Mouse (Mus musculus) ovary, postnatal 10 days (tissue): ENCODE measurements around the gene Cfap43.

ENCODE experiments used
- DNase-seq: peaks from one replicate; pipeline ENCODE4 v3.0.0; 2022; ENCODE audit warnings: low spot score

The Cfap43 gene

DNA sequence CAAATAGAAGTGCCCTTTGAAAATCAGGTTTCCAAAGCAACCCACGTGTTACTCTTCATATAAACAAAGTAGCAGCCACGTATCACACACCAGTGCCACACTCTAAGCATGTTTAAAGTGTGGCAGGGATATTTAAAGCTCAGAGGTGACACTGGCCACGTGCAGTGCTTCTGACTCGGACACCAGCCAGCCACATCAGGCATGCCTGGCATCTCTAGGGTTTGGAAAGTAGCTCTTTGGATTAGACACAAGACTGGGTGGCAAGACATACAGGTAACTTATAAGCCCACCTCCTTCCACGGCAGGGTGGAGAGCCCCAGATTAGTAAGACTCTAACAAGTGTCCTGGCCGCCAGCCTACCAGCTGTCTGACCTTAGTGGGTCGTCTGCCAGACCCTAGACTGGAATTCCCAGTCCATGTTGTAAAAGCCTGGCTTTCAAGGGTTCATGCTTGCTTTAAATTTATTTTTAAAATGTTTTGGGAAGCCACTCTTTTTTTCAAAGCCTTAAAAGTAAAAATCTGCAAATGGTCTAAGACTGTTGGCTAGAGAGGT lies 33.8 kb downstream of the Cfap43 start:
- DNase-seq, result no peak

DNA sequence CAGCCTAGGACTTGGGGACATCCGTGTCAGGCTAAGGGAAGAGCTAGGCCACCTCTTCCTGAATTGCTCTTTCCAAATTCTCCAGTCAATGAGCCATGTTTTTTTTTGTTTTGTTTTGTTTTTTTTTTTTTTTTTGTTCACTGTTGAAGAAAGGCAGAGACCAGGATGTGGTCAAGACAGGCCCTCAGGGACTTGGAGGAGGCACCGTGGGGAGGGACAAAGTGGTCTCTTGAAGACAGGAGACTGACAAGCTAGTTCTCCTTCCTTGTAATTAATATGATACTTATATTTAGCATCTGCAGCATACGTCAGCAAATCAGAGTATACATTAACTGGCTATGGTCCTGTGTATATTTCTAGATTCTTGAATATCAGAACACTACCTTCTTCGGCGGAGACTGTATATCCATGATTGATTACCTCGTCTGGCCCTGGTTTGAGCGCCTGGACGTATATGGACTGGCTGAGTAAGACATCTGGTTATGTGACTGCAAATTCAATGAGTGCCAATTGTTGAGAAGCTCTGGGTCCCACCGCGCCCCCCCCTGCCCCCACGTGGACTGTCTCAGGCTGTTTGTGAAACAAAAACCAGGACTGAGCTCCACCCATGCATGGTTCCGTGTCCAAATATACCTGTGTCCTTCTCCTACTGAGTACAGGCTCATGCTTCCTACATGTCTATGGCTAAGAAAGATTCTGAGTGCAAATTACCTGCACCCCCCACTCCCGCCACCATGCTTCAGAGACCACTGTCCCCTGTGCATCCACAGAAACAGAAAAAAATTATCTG lies 34.6 kb downstream of the Cfap43 start:
- DNase-seq, result no peak

DNA sequence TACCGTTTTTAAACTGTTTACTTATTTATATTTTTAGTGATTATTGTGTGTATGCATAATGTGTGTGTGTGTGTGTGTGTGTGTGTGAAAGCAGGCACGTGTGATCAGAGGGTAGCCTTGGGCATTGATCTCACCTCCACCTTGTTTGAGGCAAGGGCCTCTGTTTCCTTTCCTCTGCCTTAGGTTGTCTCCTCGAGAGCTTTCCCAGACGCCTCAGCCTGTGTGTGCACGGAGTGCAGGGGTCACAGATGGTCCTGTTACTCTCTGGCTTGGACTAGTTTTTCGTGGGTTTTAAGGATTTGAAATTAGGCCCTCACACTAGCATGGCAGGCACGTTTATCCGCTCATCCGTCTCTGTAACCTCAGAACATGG lies 36.2 kb downstream of the Cfap43 start:
- no peak for DNase-seq

DNA sequence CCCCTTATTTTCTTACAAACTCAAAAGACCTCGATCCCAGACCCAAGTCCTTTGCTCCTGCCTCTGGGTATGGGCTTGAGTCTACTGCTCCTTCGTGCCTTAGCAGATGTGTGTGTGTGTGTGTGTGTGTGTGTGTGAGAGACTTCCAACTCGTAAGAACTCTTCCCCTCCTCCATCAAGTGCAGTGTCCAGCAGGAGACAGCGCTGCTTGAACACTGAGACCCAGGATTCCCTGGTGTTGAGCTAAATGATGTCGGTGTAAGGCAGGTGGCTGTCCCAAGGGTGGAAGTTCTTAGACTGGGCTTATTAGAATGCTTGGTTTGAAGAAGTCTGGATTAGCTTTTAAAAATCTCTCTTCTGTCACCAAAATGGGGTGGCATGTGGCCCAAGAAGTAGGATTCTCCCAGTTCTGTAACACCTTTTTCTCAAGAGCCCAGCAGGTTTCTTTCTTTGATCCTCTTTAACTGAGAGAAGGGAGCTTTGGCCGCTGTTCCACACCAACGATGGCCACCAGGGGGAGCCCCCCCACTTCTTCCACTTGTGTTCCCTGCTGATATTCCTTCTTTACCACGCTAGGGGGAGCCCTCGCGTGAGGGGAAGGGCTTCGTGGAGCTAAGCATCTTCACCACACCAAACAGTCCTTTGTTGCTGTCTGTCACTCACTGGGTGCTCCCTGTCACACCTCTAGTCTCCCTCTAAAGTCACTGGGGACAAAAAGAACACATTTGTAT lies 36.8 kb downstream of the Cfap43 start:
- DNase-seq, result peak; percentile 69

DNA sequence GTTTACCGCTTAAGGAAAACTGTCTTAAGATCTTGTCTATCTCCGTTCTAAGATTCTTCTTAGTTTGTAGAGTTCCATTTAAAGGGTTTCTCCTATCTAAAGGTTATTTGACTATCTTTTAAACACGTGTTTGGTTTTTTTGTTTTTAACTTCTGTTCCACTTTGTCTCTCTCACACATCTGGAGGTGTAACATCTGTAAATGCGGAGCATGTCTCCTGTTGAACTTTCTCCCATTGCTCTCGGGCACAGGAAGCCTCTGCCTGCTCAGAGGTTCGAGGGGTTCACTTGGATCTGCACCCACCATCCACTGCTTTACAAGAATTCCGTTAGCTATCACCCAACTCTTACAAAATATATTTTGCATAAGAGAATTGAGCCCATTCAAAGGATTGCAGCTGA lies 37.5 kb downstream of the Cfap43 start:
- DNase-seq, result no peak

DNA sequence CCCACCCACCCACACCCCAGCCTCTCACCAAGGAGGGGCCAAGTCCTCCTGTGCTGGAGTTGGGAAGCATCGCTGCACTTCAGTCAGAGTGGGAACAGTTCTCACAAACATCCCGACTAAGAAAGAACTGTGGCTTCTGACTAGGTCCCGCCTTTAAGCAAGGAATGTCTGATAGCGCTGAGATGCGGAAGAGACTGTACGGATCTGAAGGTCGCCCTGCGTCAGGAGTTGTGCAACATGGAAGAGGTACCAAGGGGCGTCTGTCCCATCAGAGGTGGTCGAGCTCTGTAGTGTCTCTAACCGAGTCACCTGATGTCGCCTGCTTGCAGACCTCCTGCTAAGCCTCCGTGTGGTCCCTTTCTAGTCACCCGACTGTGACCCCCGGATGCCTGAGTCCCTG lies 42.8 kb downstream of the Cfap43 start:
- DNase-seq, result no peak

DNA sequence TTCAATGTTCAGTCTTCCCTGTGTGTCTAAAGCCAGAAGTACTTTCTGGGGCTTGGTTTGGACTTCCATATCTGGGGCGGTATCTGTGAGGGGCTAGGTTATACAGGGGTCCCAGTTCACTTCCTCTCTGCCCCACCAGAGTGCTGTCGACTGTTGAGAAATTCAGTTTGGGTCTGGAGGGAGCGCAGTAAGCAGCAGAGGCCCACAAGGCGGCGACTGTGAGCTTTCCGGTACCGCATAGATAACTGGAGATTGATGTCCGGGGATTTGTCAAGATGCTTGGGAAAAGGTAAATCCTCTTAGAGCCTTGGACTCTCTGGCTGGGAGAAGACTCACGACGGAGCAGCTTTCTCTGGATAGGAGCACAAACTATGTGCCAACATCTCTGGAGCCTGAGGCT lies 47.6 kb downstream of the Cfap43 start:
- no peak for DNase-seq

DNA sequence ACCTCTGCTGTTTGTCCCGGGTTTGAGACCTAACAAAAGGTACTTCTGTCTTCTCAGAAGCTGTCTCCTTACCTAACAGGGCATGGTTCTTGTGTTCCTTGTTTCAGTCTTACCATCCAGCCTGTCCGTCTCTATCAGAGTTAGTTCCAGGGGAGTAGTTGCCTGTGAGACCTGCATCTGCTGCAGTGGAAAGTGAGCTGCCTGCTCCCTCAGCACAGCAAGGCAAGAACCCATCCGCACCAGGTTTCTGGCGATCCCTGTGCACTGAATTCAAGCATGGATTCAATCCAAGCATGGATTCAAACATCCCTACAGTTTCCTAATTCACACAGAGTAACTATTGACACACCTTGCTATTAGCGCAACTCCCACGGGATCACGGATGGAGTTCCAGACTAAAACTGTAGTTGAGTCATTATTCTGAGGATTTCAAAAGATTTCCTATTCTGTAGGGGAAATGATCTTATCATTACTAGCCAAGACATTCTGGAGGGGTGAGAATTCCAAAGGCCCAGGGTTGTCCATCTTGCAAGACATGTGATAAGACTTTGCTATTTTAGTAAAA lies 48.9 kb downstream of the Cfap43 start:
- DNase-seq, result no peak

DNA sequence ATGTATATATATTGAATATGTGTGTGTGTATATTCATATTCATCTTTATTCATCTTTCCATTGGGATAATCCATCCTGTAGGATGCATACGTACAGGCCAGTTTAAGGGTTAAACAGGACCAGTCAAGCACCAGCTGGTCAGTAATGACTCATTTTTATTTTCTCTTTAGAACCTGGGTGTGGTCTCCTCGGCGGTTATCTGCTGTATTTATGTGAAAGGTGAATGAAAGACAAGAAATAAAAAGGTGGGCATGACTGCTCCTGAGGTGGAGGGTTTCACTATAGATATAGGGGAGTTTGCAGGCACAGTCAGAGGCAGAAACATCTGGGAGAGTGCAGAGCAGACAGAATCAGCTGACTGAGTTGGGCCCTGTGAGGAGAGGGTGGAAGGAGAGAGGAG lies 49.6 kb downstream of the Cfap43 start:
- no peak for DNase-seq

DNA sequence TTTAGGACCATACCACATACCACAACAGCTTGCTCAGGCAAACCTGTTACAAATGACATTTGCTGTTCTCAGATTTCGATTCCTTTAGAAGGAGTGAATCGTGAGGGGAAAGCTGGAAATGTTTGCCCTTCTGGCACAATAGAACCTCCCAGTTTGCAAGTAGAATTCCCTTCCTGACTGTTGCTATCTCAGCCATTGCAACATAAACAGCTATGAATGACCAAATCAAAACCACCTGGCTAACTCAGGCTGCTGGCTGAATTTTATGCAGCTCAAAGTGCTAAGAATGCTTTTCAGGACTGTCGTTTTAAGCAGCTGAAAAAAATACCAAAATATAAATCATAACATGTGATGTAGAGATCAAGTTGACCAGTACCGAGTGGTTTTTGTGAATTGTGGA lies 50.1 kb downstream of the Cfap43 start:
- DNase-seq, result no peak

DNA sequence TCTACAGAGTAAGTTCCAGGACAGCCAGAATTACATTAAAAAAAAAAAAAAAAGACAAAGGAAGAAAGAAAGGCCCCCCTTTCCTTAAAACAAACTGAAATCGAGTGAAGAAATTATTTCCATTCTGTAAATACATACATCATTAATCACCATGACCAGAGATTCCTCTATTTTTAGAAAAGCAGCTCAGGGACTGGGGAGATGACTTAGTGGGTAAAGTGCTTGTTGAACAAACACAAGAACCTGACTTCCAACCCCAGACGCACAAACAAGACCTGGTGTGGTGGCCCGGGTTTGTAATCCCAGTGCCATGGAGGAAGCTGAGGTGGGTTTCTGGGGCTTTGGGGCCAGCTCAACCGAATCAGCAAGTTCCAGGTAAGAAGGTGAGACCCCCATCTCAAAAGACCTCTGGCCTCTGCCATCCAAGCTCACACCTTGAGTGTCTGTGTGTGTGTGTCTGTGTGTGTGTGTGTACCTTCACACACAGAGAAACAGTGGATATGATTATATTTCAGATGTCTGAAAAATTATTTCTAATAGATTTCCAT lies 51.4 kb downstream of the Cfap43 start:
- DNase-seq, result no peak

DNA sequence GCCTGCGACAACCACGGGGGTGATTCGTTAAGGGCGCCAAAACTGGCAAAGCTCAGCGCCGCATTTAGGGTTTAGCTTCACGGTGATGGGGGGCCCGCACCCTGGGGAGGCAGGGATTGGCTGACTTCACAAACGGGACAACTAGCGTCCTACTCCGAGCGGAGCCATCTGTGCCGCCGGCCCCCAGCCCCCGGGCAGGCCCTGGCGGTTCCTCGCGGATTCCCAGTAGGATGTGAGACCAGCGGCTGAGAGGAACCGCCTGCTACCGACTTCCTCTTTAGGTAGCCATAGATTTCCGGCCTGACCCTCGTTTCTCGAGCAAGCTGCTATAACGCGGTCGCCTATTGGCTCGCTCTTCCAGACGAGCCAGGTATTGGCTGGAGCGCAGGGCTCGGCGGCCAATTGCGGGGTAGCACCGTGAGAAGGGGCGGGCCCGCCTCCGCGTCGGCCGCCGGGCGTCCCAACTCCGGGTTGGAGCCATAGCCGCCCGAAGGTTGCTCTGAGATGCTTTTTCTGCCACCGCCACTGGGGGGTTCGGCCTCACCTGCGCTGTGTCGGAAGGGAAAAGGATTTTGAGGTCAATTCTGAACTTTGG lies 53.6 kb downstream of the Cfap43 start, which contains the start of gene Gsto2:
TSS of gene Gsto2 (plus strand) at position 182 of the 595 bp plus-strand sequence.
- DNase-seq, result peak; percentile 73

DNA sequence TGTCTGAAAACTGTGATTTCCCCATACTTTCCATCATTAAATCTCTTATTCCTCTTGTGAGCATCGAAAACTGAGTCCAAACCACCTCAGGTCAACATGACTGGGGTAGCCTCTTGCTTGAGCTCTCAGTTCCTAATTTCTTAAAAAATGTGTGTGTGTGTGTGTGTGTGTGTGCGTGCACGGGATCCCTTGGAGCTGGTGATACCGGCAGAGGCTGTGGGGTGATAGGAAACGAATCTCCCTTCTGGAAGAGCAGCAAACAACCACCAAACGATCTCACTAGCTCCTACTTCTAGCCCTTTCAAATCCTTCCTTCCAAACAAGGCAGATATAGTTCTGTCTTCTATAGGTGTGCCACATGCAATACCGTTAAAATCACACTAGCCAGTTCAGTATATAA lies 54.4 kb downstream of the Cfap43 start:
- DNase-seq, result no peak

DNA sequence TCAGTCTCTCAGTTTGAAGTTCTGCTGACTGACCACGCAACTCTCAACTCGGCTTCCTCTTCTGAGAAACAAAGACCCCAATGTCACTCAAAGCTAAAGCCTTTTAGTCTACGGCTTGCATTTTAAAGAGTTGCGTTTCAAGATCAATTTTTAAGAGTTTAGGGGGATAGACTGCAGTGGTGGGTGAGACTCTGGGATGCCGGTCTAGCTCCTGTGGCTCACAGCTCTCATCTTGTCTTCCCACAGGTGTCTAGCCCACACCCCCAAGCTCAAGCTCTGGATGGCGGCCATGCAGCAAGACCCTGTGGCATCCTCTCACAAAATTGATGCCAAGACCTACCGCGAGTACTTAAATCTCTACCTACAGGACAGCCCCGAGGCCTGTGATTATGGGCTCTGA lies 55.0 kb downstream of the Cfap43 start:
- DNase-seq, result no peak

DNA sequence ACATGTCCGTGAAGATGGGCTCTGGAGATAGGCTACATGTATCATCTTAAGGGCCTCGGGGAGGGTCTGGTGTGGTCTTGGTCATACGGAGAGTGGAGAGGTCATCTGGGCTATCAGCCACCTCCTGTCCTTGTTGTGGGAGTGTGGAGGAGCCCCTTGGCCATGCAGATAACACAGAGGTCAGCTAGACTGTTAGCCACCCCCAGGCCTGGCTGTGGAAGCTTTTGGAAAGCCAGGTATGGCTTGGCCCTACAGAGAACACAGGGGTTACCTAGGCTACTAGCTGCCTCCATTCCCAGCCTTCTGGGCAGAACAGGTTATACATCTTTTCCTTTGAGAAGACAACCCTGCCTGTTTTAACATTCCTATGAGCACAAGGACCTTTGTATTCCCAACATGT lies 56.5 kb downstream of the Cfap43 start:
- DNase-seq, result no peak

DNA sequence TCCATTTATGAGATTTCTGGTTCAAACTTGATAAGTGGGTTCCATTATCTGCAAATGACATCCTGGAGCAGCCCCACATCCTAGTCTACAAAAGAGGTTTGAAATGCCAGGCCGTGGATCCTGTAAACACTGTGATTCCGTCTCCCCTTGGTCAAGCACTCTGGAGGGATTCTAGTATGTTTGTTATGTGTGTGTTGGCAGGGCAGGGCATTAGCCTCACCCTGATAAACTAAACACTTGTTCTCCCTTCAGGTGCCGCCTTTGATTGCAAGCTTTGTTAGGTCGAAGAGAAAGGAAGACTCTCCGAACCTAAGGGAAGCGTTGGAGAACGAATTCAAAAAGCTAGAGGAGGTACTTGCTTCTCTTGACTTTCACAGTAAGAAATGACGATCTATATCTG lies 59.9 kb downstream of the Cfap43 start:
- DNase-seq, result no peak

DNA sequence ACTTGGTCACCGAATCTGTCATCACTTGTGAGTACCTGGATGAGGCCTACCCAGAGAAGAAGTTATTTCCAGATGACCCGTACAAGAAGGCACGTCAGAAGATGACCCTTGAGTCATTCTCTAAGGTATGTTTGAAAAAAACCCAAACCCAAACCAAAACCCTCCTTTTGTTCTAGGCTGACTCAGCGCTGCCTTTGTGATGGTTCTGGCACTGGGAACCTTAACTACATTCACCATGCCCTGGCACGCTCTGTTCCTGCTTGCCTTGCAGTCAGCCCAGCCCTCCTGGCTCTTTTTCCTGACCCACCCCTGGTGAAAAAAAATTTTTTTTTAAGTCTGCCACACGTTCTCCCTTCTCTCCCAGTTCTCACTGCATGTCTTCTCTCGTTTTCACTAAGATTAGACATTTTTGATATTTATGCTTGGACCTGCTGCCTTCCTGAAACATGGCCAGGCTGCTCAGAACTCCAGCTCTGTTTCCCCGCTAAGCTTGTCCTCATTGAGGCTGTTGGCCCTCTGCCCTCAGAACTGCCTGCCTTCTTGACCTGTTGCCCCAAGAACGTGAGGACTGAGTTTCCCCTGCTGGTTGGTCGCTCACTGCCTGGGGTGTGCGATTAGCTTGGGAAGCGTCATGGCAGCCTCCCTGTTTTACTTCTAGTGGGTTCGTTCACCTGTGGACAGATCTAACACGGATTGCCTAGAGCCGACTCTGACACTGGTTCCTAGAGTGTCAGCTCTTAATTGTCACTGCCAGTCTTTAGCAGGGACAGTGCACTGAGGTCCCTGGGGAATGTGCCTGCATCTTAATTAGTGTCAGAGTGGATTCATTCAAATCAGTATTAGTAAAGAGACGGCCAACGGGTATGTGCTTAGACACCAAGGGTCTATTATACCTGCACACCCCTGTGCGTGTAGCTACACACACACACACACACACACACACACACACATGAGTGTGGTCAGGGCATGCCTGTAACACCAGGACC lies 60.8 kb downstream of the Cfap43 start:
- DNase-seq, result no peak

DNA sequence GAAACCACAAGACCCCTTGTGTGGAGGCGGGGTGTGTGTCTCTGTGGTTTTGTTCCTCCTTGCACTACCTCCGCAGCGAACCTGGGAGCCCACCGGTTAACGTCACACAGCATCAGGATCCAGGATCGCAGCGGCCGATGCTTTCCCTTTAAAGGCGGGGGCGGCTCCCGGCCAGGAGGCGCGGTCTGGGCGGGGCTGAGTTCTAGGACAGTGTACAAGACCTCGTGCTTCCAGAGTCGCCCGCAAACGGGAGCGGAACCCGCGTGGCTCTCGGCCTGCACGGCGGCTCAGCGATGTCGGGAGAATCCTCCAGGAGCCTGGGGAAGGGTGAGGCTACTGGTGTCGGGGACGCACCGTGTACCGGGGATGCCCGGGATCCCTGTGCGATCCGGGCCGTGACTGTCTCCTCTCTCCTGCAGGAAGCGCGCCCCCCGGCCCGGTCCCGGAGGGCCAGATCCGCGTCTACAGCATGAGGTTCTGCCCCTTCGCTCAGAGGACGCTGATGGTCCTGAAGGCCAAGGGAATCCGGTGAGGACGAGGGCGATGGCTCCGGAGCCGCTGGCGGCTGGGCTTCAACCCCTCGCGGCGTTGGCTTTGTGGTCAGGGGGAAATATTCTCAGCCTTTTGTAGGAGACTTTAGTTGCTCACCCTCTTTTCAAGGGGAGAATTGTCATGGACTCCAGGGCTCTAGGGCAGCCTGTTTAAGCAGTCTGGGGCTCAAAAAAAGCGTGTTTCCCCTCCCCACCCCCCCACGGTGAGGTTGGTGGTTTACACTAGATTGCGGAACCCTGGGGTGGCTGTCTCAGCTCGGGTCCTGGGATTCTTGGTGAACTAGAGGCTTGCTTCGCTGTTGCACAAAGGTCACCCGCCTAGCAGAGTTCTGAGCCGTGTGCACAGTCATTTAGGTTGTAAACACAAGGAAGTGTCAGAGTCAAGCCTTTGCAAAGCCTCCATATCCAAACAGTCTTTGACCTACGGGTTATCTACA lies 64.0 kb downstream of the Cfap43 start, which contains the start of gene Gsto1:
TSS of gene Gsto1 (plus strand) at position 175 of the 988 bp plus-strand sequence.
- DNase-seq, result peak; percentile 83

DNA sequence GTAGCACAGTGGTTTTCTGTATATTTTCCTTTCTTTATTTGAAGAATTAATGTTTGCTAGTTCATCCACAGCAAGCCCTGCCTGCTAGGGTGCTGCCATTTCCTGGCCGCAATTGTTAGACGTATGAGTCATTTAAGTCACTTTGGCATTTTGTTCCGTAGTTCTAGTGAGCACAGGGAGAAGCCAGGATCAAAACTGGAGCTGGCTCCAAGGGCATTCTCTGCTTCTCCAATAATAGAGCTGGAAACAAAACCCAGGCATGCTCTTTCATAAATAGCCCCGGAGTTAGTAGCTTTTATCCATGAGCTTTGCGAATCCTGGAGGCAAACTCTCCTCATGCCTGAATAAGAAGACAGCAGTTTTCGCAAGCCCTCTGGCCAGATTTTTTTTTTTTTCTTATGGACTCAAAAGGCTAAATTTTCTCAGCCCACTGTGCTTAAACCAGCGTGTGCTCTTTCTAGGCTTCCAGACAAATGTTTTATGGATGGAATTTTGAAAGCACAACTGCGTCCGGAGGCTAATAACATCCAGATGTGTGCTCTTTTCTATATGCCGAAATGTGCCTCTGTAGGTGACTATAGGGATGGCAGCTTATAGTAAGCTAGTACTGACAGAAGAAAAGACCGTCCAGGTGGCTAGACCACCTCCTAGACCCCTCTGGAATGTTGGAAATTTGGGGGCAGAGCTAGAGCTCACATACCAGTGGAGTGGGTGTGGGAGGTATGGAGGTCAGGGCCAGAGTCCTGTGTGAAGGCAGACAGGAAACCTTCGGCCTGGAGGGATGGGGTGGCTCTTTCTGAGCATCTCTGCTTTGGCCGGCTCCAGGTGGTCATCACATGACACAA lies 64.9 kb downstream of the Cfap43 start:
- no peak for DNase-seq
